Mouse (Mus musculus) mouse trophoblast stem cell (cell line): ENCODE results near the gene St13.
"Not testable (repeated sequence)": the region's sequence is repeated elsewhere in the genome, so short reads cannot be mapped to it uniquely, and the experiment has no call there.

Experiments
- in situ Hi-C, 2 experiments: fragments of 300-500 bp; cut with MseI, MboI; formaldehyde crosslinking; loops; 2 replicates in 1 of 2; 3 replicates in 1 of 2; pipeline ENCODE4 v1.15.1; 2025

The St13 gene

DNA sequence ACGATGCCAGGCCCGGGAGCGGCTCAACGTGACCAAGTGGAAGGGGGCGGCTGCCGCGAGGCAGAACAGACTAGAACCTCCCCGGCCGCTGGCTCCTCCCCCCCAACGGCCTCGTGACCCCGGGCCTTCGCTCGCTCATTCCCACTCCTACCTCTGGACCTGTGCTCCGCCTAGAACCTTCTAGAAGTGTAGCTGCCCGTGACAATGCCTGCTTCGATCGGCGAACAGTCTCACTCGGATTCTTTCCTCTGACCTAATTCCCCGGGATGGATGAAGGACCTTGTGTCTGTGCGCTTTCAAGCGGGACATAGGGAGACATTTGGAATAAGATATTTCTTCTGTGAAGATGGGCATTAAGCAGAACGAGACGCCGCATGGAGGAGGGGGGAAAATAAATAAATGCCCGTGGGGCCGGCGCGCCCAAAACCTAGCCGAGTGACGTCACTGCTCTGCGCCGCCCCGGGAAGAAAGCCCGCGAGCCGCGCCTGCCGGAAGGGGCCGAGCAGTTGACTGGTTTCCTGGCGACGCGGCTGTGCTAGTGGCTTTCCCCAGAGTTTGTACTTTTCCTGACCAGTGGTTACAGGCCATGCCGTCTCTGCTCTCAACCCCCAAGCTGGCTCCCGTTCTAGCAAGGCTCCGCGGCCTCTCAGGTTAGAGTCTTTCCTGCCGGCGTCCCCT, at the start of gene St13, which contains the start of gene Xpnpep3:
Gene St13 (minus strand): TSS at position 440 of the 678 bp plus-strand sequence.
Gene Xpnpep3 (plus strand): TSS at position 501 of the 678 bp plus-strand sequence.
- in situ Hi-C loops = no loop called here

DNA sequence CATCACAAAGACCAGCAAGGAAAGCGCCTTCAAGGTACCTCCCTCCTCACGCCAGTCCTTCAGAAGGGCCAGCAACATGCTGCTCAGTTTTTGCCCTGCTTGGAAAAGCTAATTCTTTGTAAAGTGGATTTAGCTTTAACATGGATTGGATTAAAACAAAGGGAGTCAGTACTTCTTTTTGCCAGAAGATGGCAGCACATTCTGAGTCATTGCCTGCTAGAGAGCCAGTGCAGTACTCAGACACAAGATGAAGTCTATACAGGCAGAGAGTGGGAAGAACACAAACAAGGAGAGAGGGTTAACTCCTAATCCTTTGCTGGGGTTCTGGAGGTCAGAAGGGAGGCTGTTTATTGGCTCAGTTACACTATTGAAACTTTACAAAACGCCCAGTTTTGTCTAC, 48.6 kb upstream of the St13 start:
- in situ Hi-C loops = no loop called here

DNA sequence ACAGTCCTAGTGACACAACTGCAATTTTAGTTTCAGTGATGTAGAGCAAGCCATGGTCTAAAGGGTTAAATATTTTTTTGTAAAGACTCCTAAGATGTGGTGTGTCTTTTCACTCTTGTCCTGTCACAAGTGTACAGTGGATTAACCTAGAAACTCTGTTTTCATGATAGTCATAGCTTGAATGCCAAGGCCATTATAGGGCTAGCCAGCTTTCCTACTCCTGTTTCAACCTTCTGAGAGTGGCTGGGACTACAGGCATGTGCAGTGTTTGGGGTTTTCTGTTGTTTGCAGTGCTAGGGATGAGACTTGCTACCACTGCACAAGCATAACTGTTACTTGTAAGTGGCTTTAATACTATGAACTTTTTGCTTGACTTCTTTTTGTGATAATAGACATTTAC, 39.4 kb upstream of the St13 start:
- in situ Hi-C loops = no loop called here

DNA sequence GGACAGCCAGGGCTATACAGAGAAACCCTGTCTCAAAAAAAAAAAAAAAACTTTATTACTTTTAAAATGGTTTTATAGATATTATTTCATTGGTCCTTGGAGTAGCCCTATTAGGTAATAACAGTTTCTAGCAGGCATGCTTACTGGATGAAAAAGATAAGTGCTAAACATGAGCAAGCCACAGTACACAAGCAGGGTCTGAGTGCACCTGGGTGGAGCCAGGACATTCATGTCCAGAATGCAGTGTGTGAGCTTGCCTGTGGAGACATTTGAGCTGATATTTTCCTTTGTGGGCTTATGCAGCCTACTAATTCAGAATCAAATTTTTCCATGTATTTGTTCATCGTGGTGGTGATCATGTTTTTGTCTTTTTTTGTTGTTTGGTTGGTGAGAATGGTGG, 38.5 kb upstream of the St13 start:
- in situ Hi-C loops = no loop called here

DNA sequence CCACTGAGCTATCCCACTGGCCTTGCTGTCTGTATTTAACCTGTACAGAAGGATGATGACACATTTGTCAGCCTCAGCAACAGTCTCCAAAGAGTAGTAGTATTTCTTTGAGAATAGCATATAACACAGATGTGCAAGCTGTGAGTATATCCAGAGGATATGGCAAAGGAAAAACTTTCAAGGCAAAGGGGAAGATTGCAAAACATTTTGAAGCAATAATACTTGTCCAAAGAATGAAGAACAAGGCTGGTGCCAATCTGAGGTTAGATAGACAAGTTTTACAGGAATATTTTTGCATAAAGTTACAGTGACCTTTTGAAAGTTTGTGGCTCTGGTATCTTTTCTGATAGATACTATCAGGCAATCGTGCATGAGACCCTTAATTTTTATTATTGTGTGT, 31.3 kb upstream of the St13 start:
- in situ Hi-C loops = no loop called here

DNA sequence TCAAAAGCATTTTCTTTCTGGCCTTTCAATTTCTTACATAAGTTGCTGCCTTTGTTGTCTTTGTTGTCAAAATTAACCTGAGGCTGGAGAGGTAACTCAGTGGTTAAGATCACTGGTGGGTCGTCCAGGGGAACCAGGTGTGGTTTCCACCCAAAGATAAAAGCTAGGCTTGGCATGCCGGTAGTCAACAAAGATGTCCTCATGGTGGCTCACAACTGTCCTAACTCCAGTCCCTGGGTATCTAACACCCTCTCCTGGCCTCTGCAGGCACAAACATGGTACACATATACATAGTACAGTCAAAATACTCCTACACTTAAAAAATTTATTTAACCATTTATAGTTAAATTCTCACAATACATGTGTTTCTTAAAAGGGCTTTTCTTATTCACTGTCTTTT, 28.1 kb upstream of the St13 start:
- in situ Hi-C loops = no loop called here

DNA sequence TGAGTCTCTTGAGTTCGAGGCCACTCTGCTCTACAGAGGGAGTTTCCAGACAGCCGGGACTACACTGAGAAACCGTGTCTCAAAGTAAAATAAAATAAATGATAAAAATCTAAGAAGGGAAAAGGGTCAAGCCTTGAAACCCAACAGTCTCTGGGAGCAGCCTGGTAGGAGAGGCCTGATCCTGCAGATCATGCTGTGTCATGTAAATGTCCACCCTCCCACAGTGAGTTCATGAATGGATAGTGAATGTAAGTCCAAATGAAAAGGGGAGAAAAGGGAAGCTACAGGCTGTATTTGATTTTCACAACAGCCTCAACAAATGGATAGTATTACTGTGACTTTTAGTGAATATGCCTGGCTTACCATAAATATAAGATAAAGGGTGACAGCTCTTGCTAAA, 25.4 kb upstream of the St13 start:
- in situ Hi-C loops = no loop called here

DNA sequence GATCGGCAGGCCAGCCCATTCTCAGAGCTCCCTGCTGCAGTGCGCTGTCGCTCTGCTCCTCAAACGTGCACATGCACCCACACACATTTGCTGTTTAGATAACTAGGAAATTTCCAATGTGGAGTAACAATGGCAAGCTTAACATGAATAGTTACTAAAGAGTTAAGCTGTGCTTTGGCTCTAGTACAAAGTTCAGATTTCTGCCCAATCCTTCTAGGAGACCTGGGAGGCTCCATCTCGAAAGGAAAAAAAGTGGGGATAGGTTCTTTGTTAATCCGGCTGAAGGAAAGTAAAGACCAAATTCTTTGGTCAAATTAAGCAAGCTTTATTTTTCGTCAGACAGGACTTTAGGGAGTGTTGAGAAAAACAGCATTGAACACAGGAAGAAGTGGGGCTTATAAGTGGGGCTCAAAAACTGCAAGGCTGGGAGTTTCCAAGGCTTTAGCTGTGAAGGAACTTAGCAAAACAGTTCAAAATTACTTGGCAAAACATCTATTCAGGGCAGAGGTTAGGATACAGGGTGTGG, 22.3 kb upstream of the St13 start:
- in situ Hi-C loops = no loop called here

DNA sequence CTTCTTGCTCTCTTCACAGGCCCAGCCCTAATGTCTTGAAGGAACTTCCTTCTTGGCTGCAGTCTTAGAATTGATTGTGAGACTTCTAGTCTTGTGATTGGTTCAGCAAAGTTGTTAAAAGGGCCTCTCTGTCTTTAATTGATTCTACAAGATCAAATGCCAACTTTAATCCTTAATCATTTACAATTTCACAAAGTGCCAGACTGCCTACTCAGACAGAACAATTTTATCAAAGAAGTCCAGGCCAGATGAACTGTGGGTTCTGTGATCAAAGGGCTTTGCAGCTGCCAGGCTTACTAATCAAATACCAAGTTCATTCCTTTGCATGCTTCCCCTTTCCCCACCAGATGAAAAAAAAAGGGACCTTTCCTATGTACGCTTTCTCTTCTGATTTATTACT, 21.6 kb upstream of the St13 start:
- in situ Hi-C loops = no loop called here

DNA sequence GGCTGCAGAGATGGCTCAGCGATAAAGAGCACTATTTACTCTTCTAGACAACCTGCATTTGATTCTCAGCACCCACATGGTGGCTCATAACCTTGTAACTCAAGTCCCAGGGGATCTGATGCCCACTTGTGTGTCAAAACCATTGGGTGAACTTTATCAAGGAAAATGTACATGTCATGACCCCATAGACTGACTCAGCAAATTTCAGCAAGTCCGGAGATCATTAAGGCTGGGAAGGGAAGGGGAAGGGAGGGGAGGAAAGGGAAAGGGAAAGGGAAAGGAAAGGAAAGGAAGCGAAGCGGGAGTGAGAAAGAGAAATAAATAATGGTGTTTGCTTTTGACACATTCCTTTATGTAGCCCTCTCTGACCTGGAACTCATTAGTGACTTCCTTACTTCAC, 18.2 kb upstream of the St13 start:
- in situ Hi-C loops = no loop called here

DNA sequence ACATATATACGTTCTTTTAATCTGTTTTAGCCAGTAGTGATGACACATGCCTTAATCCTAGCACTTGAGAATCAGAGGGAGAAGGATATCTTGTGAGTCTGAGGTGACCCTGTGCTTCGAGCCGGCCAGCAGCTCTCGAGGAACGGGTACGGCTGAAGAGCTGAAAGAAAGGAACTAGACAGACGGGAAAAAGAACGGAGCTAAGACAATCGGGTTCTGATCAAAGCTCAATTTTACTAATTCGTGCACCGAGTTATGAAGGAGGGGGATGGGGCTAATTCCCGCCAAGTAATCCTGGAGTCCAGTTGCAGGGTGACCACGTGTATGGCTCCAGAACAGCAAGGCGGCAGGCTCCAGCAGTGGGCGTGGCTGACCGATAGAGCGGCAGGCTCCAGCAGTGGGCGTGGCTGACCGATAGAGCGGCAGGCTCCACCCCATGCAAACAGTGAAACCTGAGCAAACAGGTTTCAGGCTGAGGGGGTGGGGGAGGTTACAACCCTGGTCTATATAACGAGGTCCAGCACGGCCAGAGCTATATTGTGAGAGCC, 17.0 kb upstream of the St13 start:
- in situ Hi-C loops = not testable (repeated sequence)

DNA sequence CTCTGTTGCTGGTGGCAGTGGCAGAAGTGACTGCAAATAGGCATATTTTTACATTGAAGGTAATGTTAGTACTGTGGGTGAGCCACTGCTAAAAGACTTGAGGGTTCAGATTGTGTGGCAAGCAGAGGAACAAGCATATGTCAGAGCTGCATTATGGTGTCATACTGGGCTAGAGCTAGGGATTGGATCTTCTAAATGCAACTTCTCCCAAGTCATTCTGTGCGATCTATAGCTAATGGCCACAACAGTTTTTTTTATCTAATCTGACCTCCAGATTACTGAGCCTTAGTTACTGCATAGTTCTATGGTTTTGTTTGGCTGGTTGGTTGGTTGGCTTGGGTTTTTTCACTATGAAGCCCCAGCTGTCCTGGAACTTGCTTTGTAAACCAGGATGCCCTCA, 8.3 kb upstream of the St13 start, which contains the start of gene Dnajb7:
Gene Dnajb7 (minus strand): TSS at position 101 of the 400 bp plus-strand sequence.
- in situ Hi-C loops = no loop called here

DNA sequence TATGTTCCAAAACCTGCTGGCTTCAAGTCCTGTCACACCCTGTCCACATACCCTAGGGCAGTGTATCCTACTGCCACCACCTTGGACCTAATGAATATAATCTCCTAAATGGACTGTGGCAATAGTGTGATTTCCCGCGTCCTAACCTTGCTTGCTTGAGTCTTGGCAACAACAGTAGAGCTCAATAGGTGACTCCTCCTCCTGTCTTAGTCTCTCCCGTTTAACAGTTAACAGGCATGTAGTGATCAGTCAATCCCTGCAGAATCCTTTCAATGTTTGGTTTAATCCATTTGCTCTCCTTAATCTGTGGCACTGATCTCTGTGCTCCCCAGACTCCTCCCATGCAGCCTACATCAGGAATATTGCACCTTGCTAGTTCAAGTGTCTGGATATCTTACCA, 5.1 kb upstream of the St13 start:
- in situ Hi-C loops = no loop called here

DNA sequence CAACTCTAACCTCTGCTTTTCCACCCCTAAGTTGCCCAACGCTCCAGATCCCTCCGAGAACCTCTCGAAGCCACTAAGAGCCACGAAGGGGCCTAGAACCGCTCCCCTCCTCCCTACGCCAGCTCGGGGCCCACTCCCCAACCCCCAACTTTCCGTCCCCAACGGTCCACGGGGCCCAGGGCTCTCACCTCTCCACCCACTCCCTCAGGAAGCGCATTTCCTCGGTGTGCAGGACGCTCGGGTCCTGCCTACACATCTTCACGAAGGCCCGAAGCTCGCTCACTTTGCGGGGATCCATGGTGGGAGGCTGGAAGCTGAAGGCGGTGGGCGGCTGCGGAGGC, 610 bp downstream of the St13 start:
- in situ Hi-C loops = no loop called here

DNA sequence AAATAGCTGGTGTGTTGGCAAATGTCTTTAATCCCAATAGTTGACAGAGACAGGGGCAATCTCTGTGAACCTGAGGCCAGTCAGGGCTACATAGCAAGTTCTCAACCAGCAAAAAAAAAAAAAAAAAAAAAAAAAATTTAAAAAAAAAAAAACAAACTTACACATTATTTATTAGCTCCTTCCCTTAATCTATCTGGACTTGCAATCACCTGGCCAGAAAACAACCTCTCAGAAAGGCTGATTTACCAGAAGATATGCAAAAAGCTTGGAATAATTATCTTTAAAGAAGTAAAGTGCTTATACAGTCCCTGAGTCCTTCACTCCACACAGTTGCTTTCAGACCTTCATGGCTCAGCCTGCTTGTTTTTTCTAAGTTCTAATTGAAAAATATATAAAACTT, 1.7 kb downstream of the St13 start:
- in situ Hi-C loops = no loop called here

DNA sequence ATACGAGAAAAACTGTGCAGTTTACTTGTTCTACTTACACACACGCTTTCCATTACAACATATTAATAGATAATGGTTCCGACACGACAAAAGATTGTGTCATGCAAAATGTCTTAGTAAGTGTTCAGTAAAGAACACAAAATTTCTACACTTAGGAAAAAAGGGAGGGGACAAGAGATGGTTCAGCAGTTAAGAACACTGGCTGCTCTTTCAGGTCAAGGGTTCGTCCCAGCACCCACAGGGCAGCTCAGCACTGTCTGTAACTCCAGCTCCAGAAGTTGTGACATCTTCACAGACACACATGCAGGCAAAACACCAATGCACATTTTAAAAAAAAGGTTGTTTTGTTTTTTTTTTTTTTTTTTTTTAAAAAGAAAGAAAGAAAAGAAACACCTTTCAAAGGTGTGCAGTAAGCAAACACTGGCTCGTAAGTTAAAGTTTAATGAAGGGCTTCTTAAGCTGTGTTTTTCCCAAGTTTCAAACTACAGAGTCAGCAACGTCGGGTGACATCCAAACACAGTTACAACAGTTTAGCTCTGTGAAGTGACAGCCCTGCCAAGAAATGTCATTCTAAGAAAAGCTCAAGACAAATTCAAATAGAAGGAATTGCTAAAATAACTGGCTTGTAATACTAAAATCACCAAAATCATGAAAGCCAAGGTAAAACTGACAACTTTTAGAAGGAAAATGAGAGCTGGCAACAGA, 5.5 kb downstream of the St13 start:
- in situ Hi-C loops = no loop called here

DNA sequence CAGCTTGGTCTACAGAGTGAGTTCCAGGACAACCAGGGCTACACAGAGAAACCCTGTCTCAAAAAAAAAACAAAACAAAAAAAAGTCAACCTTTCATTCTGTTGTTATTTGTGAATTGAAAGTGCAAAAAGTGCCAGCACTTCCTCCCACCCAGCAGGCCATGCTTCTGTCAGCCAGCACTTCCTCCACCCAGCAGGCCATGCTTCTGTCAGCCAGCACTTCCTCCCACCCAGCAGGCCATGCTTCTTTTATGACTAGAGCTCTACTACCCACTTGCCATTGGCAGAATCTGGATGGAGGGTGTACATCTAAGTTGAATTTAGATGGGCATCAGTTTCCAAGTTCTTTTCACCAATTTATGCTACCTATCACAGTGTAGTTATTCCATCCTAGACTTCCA, 6.9 kb downstream of the St13 start:
- in situ Hi-C loops = no loop called here

DNA sequence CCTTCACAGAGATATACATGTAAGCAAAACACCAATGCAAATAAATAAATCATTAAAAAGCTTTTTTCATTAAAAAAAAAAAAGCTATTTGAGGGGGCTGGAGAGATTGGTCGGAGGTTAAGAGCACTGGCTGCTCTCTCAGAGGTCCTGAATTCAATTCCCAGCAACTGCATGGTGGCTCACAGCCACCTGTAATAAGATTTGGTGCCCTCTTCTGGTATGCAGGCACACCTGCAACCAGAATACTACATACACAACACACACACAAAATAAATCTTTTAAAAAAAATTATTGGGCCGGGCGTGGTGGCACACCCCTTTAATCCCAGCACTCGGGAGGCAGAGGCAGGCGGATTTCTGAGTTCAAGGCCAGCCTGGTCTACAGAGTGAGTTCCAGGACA, 13.6 kb downstream of the St13 start:
- in situ Hi-C loops = no loop called here

DNA sequence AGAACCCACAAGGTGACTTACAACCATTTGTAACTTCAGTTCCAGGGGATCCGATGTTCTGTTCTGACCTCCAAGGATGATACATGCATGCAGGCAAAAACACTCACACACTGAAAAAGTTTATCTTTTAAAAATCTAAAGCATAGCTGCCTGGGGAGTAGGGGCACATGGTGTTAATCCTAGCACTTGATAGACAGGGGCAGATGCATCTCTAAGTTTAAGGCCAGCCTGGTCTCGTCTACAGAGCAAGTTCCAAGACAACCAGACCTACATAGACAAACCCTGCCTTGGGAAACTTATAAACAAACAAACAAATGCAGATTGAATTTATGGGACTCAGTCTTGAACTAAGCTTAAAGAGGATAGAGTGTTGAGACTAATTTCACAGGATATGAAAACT, 21.0 kb downstream of the St13 start:
- in situ Hi-C loops = no loop called here

DNA sequence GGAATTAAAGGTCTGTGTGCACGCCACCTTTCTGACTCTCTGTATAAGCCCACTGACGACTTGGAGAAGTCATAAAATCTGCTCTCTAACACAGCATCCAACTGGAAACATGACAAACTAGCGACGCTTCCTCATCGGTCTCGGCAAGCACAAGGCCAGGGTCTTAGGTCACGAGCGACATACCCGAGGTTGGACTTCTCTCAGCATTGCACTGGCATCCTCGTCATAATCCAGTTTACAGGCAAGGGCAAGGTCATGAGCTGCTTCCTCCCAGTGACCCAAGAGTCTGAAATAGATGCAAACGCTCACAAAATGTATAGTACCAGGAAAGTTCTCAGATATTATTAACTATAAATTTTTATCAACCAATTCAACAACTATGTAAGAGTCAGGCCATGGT, 25.3 kb downstream of the St13 start:
- in situ Hi-C loops = no loop called here

DNA sequence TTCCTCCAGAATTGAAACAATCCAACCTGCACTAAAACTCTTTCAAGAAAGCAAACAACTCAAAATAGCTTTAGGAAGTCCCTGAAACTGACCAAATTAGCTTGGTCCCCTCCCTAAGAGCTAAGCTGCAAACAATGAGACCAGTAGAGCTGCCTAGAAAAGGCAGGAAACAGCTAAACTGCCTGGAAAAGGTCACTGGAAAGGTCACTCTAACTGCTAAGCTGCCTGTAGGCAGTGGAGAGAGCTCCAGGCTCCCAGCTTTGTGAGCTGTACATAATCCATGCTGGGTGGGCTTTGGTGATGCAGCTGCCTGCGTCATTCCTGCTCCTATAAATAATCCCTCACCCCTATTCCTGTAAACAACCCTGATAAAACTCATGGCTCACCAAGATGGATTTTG, 29.5 kb downstream of the St13 start:
- in situ Hi-C loops = no loop called here

DNA sequence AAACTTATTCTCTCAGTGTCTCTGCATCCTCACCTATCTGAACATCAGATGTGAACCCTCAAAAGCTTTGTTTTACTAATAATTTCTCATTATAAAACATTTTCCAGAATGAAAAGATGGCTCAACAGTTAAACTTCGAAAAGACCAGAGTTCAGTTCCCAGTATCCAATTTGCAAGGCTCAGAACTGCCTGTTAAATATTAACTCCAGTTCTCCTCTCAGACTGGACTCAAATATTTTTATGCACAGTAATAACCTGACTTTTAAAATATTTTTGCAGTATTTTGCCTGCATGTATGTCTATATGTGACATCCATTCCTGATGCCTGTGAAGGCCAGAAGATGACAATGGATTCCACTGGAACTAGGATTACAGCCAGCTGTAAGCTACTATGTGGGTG, 31.3 kb downstream of the St13 start:
- in situ Hi-C loops = no loop called here

DNA sequence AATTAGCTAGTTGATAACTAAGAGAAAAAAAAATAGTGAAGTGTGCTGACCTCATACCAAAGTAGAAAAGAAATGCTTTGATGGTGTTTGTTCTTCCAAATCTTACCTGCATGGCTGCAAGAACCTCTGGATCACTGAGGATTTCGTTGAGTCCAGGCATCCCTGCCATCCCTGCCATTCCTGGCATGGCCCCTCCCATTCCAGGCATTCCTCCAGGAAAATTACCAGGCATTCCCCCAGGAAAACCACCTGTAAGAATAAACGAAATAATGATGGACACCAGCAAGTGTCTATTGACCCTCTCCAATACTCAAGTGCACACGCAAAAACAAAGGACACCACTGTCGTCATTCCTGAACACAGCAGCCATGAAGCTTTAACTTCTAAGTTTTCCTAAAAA, 33.6 kb downstream of the St13 start:
- in situ Hi-C loops = no loop called here
